Mouse (Mus musculus): ENCODE data around the gene Nop58.
"Not testable (repeated sequence)": the region's sequence is repeated elsewhere in the genome, so short reads cannot be mapped to it uniquely, and the experiment has no call there.

Gene Nop58

GRCm38 (mm10) chr1:59684819-59685755, at the start of gene Nop58:
TSS of gene Nop58 (plus strand) at chr1:59684971.
- peak; percentile 80 to 85 for DNase-seq (ENCODE audit: low spot score in 2 of 2)

GRCm38 (mm10) chr1:59636349-59636748, 48.4 kb upstream of the Nop58 start:
- DNase-seq (ENCODE audit: low spot score in 2 of 2) = no peak

GRCm38 (mm10) chr1:59638371-59638770, 46.4 kb upstream of the Nop58 start:
- DNase-seq (ENCODE audit: low spot score in 2 of 2) = no peak

- DNase-seq (ENCODE audit: low spot score in 2 of 2) = no peak
Observed at GRCm38 (mm10) chr1:59642488-59642887, 42.3 kb upstream of the Nop58 start.

- not testable (repeated sequence) for DNase-seq (ENCODE audit: low spot score in 2 of 2)
Observed at GRCm38 (mm10) chr1:59646502-59646901, 38.3 kb upstream of the Nop58 start.

- DNase-seq (ENCODE audit: low spot score in 2 of 2) = no peak
Observed at GRCm38 (mm10) chr1:59651201-59651819, 33.5 kb upstream of the Nop58 start.

GRCm38 (mm10) chr1:59653243-59653911, 31.4 kb upstream of the Nop58 start:
- no peak for DNase-seq (ENCODE audit: low spot score in 2 of 2)

GRCm38 (mm10) chr1:59656244-59657171, 28.3 kb upstream of the Nop58 start:
- DNase-seq (ENCODE audit: low spot score in 2 of 2) = no peak

- no peak for DNase-seq (ENCODE audit: low spot score in 2 of 2)
Observed at GRCm38 (mm10) chr1:59663456-59664135, 21.2 kb upstream of the Nop58 start.

- DNase-seq (ENCODE audit: low spot score in 2 of 2) = no peak
Observed at GRCm38 (mm10) chr1:59668871-59669270, 15.9 kb upstream of the Nop58 start.

- peak; percentile 23 to 29 for DNase-seq (ENCODE audit: low spot score in 2 of 2)
Observed at GRCm38 (mm10) chr1:59669962-59670630, 14.7 kb upstream of the Nop58 start.

GRCm38 (mm10) chr1:59670641-59671168, 14.1 kb upstream of the Nop58 start, which contains the start of gene Sumo1:
TSS of gene Sumo1 (minus strand) at chr1:59670834.
- peak; percentile 80 to 86 for DNase-seq (ENCODE audit: low spot score in 2 of 2)

GRCm38 (mm10) chr1:59673661-59674060, 11.1 kb upstream of the Nop58 start:
- no peak for DNase-seq (ENCODE audit: low spot score in 2 of 2)

- peak; percentile 8 to 11 for DNase-seq (ENCODE audit: low spot score in 2 of 2)
Observed at GRCm38 (mm10) chr1:59683926-59684818, 599 bp upstream of the Nop58 start.

- DNase-seq (ENCODE audit: low spot score in 2 of 2) = no peak
Observed at GRCm38 (mm10) chr1:59687493-59687892, 2.7 kb downstream of the Nop58 start.

GRCm38 (mm10) chr1:59690467-59690866, 5.7 kb downstream of the Nop58 start:
- no peak for DNase-seq (ENCODE audit: low spot score in 2 of 2)

- no peak for DNase-seq (ENCODE audit: low spot score in 2 of 2)
Observed at GRCm38 (mm10) chr1:59697751-59698150, 13.0 kb downstream of the Nop58 start.

- DNase-seq (ENCODE audit: low spot score in 2 of 2) = no peak
Observed at GRCm38 (mm10) chr1:59698207-59698606, 13.4 kb downstream of the Nop58 start.

- no peak for DNase-seq (ENCODE audit: low spot score in 2 of 2)
Observed at GRCm38 (mm10) chr1:59701766-59702165, 17.0 kb downstream of the Nop58 start.
